Mouse (Mus musculus) thymus, postnatal 36 days (tissue): ENCODE data around the gene Arfgap3.
"Not testable (repeated sequence)": the region's sequence is repeated elsewhere in the genome, so short reads cannot be mapped to it uniquely, and the experiment has no call there.

Experiments used
- DNase-seq, 2 experiments: peaks; one replicate each; pipeline ENCODE4 v3.0.0; 2022; ENCODE audit warnings: mixed read lengths in 2 of 2

Gene Arfgap3

GRCm38 (mm10) chr15:83293706-83294645, 56.1 kb downstream of the Arfgap3 start:
- no peak for DNase-seq

GRCm38 (mm10) chr15:83293144-83293543, 56.9 kb downstream of the Arfgap3 start:
- no peak for DNase-seq

- DNase-seq, result no peak
Observed at GRCm38 (mm10) chr15:83292261-83293056, 57.6 kb downstream of the Arfgap3 start.

GRCm38 (mm10) chr15:83290899-83291298, 59.1 kb downstream of the Arfgap3 start:
- no peak for DNase-seq

- DNase-seq, result no peak
Observed at GRCm38 (mm10) chr15:83284828-83285227, 65.2 kb downstream of the Arfgap3 start.

GRCm38 (mm10) chr15:83282397-83282796, 67.7 kb downstream of the Arfgap3 start:
- DNase-seq, result no peak

- no peak for DNase-seq
Observed at GRCm38 (mm10) chr15:83281303-83281702, 68.7 kb downstream of the Arfgap3 start.

GRCm38 (mm10) chr15:83278579-83278978, 71.5 kb downstream of the Arfgap3 start:
- no peak for DNase-seq

- no peak for DNase-seq
Observed at GRCm38 (mm10) chr15:83277451-83277850, 72.6 kb downstream of the Arfgap3 start.

GRCm38 (mm10) chr15:83274237-83274636, 75.8 kb downstream of the Arfgap3 start:
- not testable (repeated sequence) for DNase-seq

GRCm38 (mm10) chr15:83273017-83273416, 77.0 kb downstream of the Arfgap3 start:
- DNase-seq, result no peak

- not testable (repeated sequence) for DNase-seq
Observed at GRCm38 (mm10) chr15:83271221-83271620, 78.8 kb downstream of the Arfgap3 start.

GRCm38 (mm10) chr15:83269985-83270384, 80.1 kb downstream of the Arfgap3 start:
- DNase-seq, result not testable (repeated sequence)

GRCm38 (mm10) chr15:83268428-83268827, 81.6 kb downstream of the Arfgap3 start:
- DNase-seq, result not testable (repeated sequence)

GRCm38 (mm10) chr15:83265269-83265668, 84.8 kb downstream of the Arfgap3 start:
- no peak for DNase-seq

GRCm38 (mm10) chr15:83263405-83263804, 86.6 kb downstream of the Arfgap3 start:
- no peak for DNase-seq

GRCm38 (mm10) chr15:83257906-83258305, 92.1 kb downstream of the Arfgap3 start:
- no peak for DNase-seq

GRCm38 (mm10) chr15:83256491-83256890, 93.6 kb downstream of the Arfgap3 start:
- DNase-seq, result no peak

GRCm38 (mm10) chr15:83255944-83256343, 94.1 kb downstream of the Arfgap3 start:
- no peak for DNase-seq

- DNase-seq, result no peak
Observed at GRCm38 (mm10) chr15:83255191-83255782, 94.8 kb downstream of the Arfgap3 start.

GRCm38 (mm10) chr15:83254372-83255070, 95.5 kb downstream of the Arfgap3 start:
- DNase-seq, result no peak

GRCm38 (mm10) chr15:83252060-83252459, 98.0 kb downstream of the Arfgap3 start:
- no peak for DNase-seq
